Mouse (Mus musculus) forebrain, embryonic 16.5 days (tissue): ENCODE results near the gene Wdr74. TPM values are rescaled to one million over a fixed set of nuclear protein-coding genes. Genes with fewer than 3 reads are reported as not detected.

Source experiments
- ATAC-seq: fragments of 200-750 bp; cut with Nextera tagmentation; 2 replicates; pipeline ENCODE4 v1.8.0; 2017; ENCODE audit warnings: mild to moderate bottlenecking, moderate library complexity
- H3K27ac ChIP-seq: fragments of 300-500 bp; sonication (generic); 2 replicates; pipeline ENCODE4 v1.5.1; 2014; ENCODE audit warnings: low read length, control low read depth
- H3K27me3 ChIP-seq: fragments of 300-500 bp; sonication (generic); replicated peaks from 2 replicates; pipeline ENCODE4 v1.6.1; 2014; ENCODE audit warnings: low read length; ENCODE audit not compliant: control insufficient read depth, insufficient read depth
- H3K36me3 ChIP-seq: fragments of 300-500 bp; sonication (generic); 2 replicates; pipeline ENCODE4 v1.6.1; 2014; ENCODE audit not compliant: control insufficient read depth, insufficient read depth
- H3K4me1 ChIP-seq: fragments of 300-500 bp; sonication (generic); replicated peaks from 2 replicates; pipeline ENCODE4 v1.6.1; 2014; ENCODE audit warnings: low read length; ENCODE audit not compliant: control insufficient read depth, insufficient read depth
- H3K4me2 ChIP-seq: fragments of 300-500 bp; sonication (generic); 2 replicates; pipeline ENCODE4 v1.6.1; 2014; ENCODE audit warnings: mild to moderate bottlenecking, low read length, control low read depth
- H3K4me3 ChIP-seq: fragments of 300-500 bp; sonication (generic); replicated peaks from 2 replicates; pipeline ENCODE4 v1.5.1; 2014; ENCODE audit warnings: mild to moderate bottlenecking, low read length, control low read depth
- H3K9ac ChIP-seq: fragments of 300-500 bp; sonication (generic); replicated peaks from 2 replicates; pipeline ENCODE4 v1.6.1; 2014; ENCODE audit warnings: low read depth, low read length, control low read depth
- H3K9me3 ChIP-seq: fragments of 300-500 bp; sonication (generic); 2 replicates; pipeline ENCODE4 v1.6.1; 2016; ENCODE audit warnings: low read length; ENCODE audit not compliant: control insufficient read depth
- WGBS: fragments of 180-500 bp; shearing (Covaris S2); extraction: QIAGEN DNeasy Blood & Tissue Kit; methylation state at CpG from one replicate; pipeline ENCODE4 v1.1.7; 2014; 5-methylcytosine and 5-hydroxymethylcytosine counted together
- polyA plus RNA-seq: library from polyadenylated mRNA; unstranded; fragments of >200 nt; fragmentation: Nextera tagmentation; extraction: Ambion mirVana; gene quantifications from 2 replicates; pipeline ENCODE4 v1.2.1, GENCODE M21; 2015

The Wdr74 gene
- polyA plus RNA-seq, 1 experiment from 2014 or later = 109 TPM

DNA sequence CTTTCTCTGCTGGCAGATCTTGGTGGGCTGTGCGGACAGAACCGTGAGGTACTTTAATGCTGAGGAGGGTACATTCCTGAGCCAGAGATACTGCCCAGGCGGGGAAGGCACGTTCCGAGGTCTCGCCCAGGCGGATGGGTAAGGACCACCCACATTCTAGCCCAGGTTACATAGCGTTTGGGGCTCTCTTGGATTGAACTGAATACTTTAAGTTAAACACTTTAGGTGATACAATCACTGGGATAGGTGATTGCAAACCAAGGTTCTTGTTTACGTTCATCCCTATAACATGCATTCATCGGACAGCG lies 487 bp downstream of the Wdr74 start:
- Histone ChIP-seq H3K4me1 (peaks cover 18% of the 10 kb centered on the region), H3K27me3 (no peaks in the 10 kb centered on the region), H3K27ac (peak overlapping the region; percentile 61; the same call in 1 of the 2 replicates), H3K9me3 (no peaks in the 10 kb centered on the region), H3K4me3 (peak overlapping the region; percentile 86), H3K9ac (peak overlapping the region; percentile 79), H3K4me2 (peak overlapping the region; percentile 92), H3K36me3 (peaks cover 3% of the 10 kb centered on the region)
- ATAC-seq = no peak
- WGBS = 2% methylated on average over 11 of the region's 11 CpGs

- 91% methylated on average over 7 of the region's 7 CpGs for WGBS
- H3K9ac ChIP-seq = no peak overlapping the region
- no peaks in the 10 kb centered on the region for H3K9me3 ChIP-seq
- no peak overlapping the region for H3K4me2 ChIP-seq
- H3K36me3 ChIP-seq = peaks cover 6% of the 10 kb centered on the region
- no peaks in the 10 kb centered on the region for H3K27me3 ChIP-seq
- peaks cover 32% of the 10 kb centered on the region for H3K4me1 ChIP-seq
- H3K27ac ChIP-seq = no peak overlapping the region
- H3K4me3 ChIP-seq = no peak overlapping the region
- no peak for ATAC-seq
Measured at GRCm38 (mm10) chr19:8738911-8739310, 3.3 kb downstream of the Wdr74 start.

GRCm38 (mm10) chr19:8739646-8740045 lies 4.0 kb downstream of the Wdr74 start:
- Histone ChIP-seq H3K9ac (no peak overlapping the region), H3K4me3 (no peak overlapping the region), H3K9me3 (no peaks in the 10 kb centered on the region), H3K27ac (no peak overlapping the region), H3K4me1 (peaks cover 32% of the 10 kb centered on the region), H3K4me2 (no peak overlapping the region), H3K36me3 (peaks cover 7% of the 10 kb centered on the region), H3K27me3 (no peaks in the 10 kb centered on the region)
- no peak for ATAC-seq
- 91% methylated on average over 6 of the region's 6 CpGs for WGBS

DNA sequence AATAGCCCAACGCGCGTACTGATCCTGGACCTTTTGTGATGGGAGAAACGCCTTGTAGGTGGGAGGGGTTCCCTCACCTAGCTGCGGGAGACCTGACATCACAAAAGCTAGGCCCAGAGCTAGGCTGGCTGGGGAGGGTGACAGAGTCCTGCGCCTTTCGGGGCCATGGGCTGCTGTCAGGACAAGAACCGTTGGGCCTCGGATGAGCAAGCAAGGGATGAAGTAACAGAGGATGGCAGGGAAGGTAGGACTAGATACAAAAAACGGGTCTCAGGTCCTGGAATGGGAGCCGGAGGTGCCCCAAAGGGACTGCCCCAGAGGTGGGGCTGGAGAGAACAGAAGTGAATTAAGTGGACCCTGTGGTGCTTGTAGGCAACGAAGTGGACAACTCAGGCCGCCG lies 5.0 kb downstream of the Wdr74 start, which contains the start of gene 1700092M07Rik:
1700092M07Rik (plus strand) TSS at position 116 of the 400 bp plus-strand sequence.
- no peak; the same call in 1 of the 2 replicates for ATAC-seq
- H3K27ac ChIP-seq = peak within 1 kb of the TSS; percentile 96
- 58% methylated on average over 14 of the region's 14 CpGs for WGBS
- peaks cover 28% of the 10 kb centered on the region for H3K4me1 ChIP-seq
- no peaks in the 10 kb centered on the region for H3K27me3 ChIP-seq
- H3K4me2 ChIP-seq = peak within 1 kb of the TSS; percentile 58
- H3K36me3 ChIP-seq = peaks cover 11% of the 10 kb centered on the region
- H3K9me3 ChIP-seq = no peaks in the 10 kb centered on the region
- H3K4me3 ChIP-seq = peak within 1 kb of the TSS; percentile 93
- peak within 1 kb of the TSS; percentile 85 for H3K9ac ChIP-seq

DNA sequence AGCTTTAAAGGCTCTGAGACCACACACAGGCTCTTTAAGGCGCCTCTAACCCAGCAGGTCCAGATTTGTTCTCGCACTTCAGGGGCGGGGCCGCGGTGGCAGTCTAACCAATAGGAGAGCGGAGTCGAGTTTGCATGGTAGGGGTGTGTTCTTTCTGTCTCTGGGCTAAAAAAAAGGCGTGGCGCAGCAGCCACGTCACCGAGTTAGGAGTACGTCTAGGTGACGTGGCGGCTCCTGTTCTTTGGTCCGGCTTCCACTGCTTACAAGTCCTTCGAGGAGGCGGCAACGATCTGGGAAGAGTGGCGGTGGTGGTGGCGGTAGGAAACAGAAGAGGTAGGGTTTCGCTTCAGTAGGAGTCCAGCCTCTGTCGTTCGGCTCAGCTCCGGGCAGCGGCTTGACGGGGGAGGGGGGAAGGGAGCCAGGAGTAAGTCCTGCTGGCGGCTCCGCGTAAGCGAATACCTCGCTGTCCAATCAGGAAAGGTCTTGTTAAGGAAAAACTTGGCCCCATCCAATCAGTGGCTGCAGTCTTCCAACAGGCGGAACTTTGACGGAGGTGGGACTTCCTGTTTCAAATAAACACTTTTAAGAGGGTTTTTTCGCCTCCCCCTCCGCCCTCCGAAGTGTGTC lies 5.7 kb downstream of the Wdr74 start, which contains the start of gene Stx5a:
Stx5a (plus strand) TSS at position 171 of the 627 bp plus-strand sequence.
- no peaks in the 10 kb centered on the region for H3K27me3 ChIP-seq
- WGBS = under 1% methylated on average over 36 of the region's 36 CpGs
- peak within 1 kb of the TSS; percentile 99 for H3K4me2 ChIP-seq
- H3K27ac ChIP-seq = peak within 1 kb of the TSS; percentile 96
- no peaks in the 10 kb centered on the region for H3K9me3 ChIP-seq
- peaks cover 25% of the 10 kb centered on the region for H3K4me1 ChIP-seq
- ATAC-seq = peak; percentile 98
- H3K4me3 ChIP-seq = peak within 1 kb of the TSS; percentile 93
- H3K36me3 ChIP-seq = peaks cover 17% of the 10 kb centered on the region
- H3K9ac ChIP-seq = peak within 1 kb of the TSS; percentile 85

- WGBS = 23% methylated on average over 14 of the region's 14 CpGs
- Histone ChIP-seq H3K27me3 (no peaks in the 10 kb centered on the region), H3K36me3 (peaks cover 23% of the 10 kb centered on the region), H3K9me3 (no peaks in the 10 kb centered on the region), H3K4me2 (peak overlapping the region; percentile 99), H3K27ac (no peak overlapping the region; the same call in 1 of the 2 replicates), H3K9ac (peak overlapping the region; percentile 85), H3K4me3 (peak overlapping the region; percentile 93), H3K4me1 (peaks cover 23% of the 10 kb centered on the region)
- no peak for ATAC-seq
Measured at GRCm38 (mm10) chr19:8742176-8742575, 6.5 kb downstream of the Wdr74 start.

DNA sequence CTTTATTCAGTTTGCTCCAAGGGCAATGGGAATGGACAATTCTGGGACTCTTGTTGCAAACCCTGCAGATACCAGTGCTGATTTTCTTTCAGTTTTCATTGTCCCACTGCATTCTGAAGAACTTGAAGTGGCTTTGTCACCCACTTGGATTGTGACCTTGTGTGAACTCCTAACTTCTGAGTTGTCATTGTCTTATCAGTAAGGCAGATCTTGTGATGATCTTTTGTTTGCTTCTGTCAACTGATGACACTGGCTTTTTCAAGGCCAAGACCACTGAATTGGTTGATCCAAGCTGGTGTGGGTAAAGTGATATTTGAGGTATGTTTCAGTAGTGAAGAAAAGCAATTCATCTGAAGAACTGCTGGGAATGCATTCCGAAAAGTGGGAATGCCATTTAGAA lies 9.8 kb downstream of the Wdr74 start:
- Histone ChIP-seq H3K36me3 (peaks cover 41% of the 10 kb centered on the region), H3K4me1 (peaks cover 21% of the 10 kb centered on the region), H3K27me3 (no peaks in the 10 kb centered on the region), H3K4me2 (no peak overlapping the region), H3K9ac (no peak overlapping the region), H3K27ac (no peak overlapping the region), H3K9me3 (no peaks in the 10 kb centered on the region), H3K4me3 (no peak overlapping the region)
- ATAC-seq = no peak
- WGBS = 97% methylated on average over 1 of the region's 1 CpGs

DNA sequence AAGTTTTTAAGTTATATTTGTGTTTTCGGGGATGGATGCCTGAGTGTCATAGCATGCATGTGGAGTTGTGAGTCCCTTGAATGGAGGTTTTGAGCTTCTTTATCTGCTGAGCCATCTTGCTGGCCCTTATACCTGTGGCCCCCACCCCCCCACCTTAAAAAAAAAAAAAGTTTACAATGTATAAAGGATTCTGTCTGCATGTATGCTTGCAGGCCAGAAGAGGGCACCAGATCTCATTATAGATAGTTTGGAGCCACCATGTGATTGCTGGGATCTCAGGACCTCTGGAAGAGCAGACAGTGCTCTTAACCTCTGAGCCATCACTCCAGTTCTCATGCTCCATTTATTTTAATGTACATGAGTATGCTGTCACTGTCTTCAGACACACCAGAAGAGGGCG lies 11.7 kb downstream of the Wdr74 start:
- no peaks in the 10 kb centered on the region for H3K9me3 ChIP-seq
- no peak overlapping the region for H3K4me2 ChIP-seq
- H3K27ac ChIP-seq = no peak overlapping the region
- H3K36me3 ChIP-seq = peaks cover 46% of the 10 kb centered on the region
- H3K9ac ChIP-seq = no peak overlapping the region
- no peak overlapping the region for H3K4me3 ChIP-seq
- WGBS = 74% methylated on average over 2 of the region's 2 CpGs
- no peaks in the 10 kb centered on the region for H3K27me3 ChIP-seq
- peaks cover 8% of the 10 kb centered on the region for H3K4me1 ChIP-seq
- ATAC-seq = no peak

- Histone ChIP-seq H3K27ac (no peak overlapping the region), H3K9me3 (no peaks in the 10 kb centered on the region), H3K4me3 (no peak overlapping the region), H3K27me3 (no peaks in the 10 kb centered on the region), H3K4me2 (0 out of 2 replicates have a peak overlapping the region, but pooled peaks have one; percentile 87), H3K4me1 (peaks cover 24% of the 10 kb centered on the region), H3K36me3 (peaks cover 17% of the 10 kb centered on the region), H3K9ac (no peak overlapping the region)
- no peak for ATAC-seq
- WGBS = 85% methylated on average over 3 of the region's 3 CpGs
Measured at GRCm38 (mm10) chr19:8755652-8756051, 20.0 kb downstream of the Wdr74 start.
